Mouse (Mus musculus) spleen, postnatal 14 days (tissue): ENCODE measurements around the gene Vsig2.

Experiments used
- DNase-seq, 2 experiments: peaks; one replicate each; pipeline ENCODE4 v3.0.0; 2021 to 2022; ENCODE audit warnings: low spot score in 2 of 2

Gene Vsig2

DNA sequence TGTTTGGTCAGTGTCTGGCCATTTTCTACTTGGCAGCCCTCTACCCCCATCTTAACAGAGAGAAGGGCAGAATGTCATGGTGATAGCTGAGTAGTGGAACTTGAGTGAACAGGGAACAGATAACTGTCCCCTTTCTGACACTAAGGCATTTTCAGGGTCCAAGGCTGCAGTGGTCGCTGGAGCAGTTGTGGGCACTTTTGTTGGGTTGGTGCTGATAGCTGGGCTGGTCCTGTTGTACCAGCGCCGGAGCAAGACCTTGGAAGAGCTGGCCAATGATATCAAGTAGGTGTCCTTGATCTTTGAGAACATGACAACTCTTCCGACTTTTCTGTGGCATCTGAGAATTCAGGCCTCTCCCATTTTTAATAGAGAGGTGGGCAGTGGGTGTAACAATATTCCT lies 2.2 kb upstream of the Vsig2 start:
- no peak for DNase-seq

DNA sequence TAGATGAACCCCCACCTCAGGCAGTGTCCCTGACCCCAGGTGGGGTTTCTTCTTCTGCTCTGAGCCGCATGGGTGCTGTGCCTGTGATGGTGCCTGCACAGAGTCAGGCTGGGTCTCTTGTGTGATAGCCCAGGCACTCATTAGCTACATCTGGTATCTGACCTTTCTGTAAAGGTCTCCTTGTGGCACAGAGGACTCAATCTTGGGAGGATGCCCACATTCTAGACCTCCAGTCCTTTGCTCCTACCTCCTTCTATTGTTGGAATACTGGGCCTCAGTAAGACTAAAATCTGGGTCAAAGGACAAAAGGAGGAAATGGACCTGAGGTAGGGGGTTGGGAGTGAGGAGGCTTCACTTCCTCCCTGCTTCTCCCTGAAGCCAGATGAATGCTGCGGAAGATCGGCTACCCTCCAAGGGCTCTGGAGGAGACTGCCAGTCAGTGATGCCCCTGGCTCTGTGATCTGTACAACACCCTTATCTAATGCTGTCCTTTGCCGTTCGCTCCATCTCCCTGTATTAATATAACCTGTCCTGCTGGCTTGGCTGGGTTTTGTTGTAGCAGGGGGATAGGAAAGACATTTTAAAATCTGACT lies 1.3 kb upstream of the Vsig2 start:
- no peak for DNase-seq

DNA sequence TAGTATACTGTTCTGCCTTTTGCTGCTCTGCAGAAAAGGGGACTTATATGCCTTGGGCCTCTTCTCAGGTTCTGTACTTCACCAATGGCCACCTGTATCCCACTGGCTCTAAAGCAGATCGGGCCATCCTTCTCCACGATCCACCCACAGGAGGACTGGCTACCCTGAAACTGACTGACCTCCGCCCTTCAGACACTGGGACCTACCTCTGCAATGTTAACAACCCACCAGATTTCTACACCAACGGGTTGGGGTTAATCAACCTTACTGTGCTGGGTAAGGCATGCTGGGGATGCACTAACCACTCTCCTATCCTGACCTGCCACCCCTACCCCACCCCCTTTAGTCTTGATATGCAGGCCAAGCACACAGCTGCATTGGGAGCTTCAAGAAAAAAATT lies 1.2 kb downstream of the Vsig2 start:
- DNase-seq: no peak

DNA sequence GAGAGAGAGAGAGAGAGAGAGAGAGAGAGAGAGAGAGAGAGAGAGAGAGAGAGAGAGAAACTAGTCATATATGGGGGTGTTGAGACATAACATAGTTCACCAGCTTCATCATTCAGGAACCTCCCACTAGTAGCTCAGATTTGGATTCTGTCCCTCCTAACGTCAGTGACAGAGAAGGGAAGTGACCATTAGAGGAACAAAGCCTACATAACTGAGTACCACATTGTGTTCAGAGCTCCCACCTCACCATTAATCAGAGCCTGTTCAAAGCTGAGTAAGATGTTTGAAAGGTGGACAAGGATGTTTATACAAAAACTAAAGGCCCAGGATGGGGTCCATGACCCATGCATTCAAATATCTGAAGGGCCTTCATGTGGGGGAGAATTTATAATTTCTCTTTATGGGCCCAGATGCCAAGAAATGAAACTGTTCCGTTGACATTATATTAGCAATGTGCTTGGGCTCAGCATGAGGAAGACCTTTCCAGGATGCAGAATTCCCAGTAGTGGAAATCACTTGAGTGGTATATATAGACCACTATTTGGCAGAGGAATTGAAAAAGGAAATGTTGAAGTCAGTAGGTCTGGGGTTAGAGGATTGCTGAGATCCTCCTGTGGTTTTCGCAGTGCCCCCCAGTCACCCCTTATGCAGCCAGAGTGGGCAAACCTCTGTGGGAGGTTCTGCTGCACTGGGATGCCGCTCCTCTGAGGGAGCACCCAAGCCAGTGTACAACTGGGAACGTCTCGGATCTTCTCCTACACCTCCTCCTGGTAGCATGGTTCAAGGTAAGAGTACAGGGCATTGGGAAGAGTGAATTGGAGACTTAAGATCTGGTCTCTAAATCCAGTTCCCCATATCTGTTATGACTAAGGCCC lies 1.9 kb downstream of the Vsig2 start:
- DNase-seq: no peak

DNA sequence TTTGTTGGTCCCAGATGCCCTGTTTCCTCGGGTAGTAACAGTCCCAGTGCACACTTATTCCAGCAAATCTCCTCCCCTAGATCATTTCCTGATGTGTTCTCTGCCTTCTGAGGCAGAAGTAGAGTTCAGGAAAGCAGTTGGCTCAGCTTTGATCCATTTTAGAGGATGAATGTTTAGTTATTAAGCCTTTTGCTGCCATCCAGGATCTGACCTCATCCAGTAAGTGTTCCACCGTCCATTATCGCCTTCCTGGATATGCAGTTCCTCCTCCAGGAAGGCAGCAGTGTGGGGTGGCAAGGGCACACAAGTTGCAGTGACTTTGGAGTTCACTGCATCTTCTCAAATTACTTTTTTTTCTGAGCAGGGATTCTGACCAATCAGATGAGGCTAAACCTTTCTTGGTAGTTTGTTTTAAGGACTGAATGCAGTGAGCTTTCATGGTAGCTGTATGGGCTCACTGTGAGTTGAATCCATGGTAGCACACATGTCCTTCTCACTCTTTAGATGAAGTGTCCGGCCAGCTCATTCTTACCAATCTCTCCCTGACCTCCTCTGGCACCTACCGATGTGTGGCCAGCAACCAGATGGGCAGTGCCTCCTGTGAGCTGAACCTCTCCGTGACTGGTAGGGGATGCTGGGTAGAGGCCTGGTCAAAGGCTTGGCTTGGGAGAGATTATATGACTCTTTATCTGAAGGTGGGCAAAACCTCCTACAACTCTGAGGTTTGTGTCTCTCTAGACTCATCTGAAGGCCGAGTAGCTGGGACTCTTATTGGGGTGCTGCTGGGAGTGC lies 3.0 kb downstream of the Vsig2 start:
- no peak for DNase-seq

DNA sequence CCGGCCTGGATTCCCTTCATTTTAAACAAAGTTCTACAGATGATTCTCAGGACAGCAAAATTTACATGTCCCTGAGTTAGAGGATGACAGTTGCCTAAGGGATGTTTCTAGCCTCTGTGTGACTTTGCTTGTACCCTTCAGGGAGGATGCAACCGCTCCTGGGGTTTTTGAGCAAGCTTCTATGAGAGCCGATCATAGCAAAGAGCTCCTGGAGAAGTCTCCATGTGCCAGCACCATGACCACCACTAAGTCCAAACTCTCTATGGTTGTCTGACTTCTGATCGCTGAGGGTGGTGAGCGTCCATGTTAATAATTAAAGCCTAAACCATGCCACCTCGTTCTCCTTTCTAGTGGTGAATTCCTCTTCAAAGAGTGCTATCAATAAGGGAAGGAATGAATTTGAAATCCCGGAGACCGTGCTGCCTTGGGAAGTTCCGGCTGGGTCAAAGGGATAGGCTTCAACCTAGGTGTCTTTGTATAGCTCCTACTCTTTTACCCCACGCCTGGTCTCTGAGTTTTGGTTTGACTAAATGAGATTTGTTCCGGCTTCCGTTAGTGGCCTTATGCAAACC lies 4.9 kb downstream of the Vsig2 start:
- DNase-seq: no peak

DNA sequence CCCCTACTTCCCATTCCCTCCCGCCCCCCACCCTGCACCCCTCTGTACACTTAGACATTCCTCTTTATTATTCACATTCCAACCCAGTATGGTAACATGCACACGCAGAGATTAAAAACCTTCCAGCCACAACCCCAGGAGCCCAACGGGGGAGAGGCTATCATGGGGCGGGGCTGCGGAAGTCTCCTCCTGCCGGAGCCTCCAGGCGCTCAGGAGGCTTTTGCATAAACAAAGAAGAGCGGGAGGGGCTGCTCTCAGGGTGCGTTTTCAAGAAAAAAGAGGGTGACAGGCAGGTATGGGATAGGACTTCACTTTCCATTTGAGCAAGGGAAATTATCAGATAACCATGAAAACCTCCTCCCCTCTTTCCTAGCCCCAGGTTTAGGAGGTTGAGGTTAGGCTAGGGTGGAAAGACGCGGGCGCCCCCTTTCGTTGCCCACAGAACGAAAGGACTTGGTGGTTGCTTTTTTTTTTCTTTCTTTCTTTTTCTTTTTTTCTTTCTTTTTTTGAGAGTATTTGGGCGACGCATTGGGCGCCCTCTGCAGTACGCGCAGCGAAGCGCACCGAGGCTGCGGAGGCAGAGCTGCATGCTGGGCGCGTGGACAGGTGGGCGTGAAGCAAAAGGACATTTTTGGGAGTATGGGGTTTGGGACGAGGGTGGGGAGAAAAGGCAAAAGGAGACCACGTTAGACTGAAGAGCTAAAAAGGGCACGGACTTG lies 5.6 kb downstream of the Vsig2 start:
- DNase-seq: peak; percentile 19 to 39

DNA sequence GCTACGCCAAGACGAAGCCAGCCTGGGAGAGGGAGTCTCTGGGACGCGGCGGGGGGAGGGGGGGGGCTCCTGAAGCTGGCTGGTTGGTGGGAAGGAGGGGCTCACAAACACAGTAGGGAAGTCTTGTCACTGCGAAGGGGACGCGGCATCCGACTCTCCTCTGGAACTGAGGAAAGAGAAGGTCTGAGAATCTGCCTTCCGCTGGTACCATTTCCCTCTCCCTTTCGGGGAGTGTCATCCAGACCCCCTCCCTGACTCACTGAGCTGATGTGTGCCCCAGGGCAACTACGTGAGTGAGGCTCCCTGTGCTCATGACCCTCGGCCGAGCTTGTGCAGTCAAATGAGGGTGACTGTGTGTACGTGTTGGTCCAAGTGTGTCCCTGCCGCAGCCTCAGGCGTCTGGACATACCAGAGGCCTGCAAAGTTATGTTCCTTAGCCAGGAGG lies 6.1 kb downstream of the Vsig2 start:
- no peak for DNase-seq

DNA sequence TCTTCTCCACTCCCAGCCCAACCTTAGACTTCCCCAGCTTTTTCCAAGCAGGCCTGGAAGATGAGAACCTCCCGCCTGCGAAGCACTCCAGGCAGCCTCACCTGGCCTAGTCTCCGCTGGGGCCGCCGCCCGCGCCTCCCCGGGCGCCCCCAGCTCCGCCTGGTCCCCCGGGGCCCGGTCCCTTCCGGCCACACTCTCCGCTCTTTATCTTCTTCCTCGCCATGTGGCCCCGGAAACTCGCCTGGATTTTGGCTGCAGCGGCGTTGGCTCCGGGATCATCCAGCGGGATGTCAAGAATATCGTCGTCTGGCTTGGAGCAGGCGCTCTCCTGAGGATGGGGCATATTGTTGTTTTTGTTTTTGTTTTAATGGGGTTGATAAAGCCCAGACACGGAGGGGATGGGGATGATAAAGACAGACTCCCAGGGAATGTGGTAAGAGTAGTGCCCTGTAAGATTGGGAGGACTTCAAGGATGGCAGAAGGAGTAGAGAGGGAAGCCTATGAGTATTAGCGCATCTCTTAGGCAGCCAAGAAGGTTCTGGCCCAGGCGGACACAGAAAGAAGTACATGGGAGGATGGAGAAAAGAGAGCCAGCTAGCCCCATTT lies 6.9 kb downstream of the Vsig2 start:
- no peak for DNase-seq

DNA sequence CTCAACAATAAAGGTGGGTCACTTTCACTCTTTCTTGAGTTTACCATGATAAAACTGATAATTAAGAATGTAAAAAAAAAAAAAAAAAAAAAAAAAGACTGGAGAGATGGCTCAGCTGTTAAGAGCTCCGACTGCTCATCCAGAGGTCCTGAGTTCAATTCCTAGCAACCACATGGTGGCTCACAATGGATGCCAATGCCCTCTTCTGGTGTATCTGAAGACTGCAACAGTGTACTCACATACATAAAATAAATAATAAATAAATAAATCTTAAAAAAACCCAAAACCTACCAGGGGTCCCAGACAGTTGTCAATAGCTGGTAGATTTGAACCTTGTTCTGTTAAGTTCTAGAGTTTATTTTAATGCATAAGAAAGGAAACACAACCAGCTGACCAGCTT lies 7.8 kb downstream of the Vsig2 start:
- no peak for DNase-seq

DNA sequence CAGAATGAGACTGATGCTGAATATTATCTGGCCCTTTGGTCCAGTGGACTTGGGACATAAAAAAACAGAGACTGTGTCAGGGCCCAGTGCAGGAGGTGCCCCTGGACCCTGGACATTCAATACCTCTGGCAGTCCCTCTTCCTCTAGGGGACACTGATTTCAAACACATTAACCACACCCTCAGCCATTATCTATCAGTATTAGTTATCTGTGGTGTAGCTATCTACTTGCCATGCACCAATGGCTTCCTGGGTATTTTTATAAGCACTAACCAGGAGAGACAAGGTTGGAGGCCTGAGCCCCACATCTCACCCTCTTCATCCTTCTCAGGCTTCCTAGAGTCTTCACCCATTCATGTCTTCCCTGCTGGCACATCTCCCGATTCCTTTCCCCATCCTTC lies 11.4 kb downstream of the Vsig2 start:
- DNase-seq: no peak

DNA sequence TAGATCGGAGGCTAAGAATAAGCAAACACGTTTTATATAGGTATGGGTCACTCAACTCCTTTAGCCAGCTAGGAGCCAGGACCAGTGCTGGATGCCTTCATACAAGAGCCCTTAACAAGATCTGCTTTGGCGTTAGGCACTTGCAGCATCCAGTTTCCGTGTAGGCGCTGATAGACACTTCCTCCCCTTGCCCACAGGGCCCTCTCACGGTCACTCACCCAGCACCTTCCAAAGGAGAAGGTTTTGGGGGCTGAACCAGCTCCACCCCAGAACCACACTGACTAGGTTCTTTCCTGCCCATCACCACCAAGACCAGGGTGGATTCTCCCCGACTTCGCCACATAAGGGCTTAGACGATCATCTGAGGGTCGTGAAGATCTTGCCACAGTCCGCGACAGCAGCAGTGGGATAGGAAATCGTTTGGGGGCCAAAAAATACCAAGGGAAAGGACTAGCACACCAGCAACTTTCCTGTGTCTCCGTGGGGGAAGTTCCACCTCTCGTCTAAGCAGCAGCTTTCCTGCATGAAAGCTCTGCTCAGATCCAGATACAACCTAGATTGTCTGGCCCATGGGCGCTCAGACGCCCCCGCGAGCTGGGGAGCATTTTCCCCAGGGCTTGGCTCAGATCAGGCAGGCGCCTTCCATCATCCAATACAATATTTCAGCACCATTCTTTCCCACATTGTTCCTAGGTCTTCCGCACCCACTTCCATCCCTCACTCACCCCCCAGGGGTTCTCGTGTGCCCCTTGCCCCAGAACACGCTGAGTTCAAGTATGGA lies 12.9 kb downstream of the Vsig2 start:
- DNase-seq: no peak

DNA sequence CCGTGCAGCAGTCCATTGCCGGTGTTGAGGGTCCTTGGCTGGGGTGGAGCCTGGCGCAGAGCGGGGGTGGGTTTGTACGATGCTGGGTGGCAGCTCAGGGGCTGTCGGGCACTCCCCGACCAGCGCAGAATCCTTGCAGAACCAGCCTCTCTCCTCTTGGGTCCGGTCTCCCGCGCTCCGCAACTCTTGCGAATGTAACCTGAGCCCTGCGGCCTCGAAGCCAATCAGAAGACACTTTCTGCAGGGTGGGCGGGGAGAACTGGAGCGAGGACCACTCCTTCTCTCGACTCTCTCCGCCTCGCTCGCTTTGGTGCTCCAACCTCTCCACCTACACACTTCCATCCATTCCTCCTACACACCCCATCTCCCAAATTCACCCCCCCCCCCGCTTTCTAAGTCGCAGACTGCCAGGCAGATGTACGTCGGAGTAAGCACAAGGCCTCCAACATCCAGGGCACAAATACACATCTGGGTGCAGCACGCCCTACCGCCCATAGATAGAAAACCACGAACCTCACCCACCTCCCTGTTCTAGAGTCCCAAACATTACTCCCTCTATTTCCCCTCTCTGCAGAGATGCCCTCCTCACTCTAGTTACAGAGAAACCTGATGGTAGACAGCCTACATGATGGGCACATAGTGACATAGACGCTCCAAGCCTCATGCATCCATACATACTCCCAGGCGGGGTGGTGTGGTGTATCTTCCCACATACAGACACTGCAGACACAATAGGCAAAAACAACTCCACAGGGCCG lies 13.7 kb downstream of the Vsig2 start, which contains the start of gene Nrgn:
TSS of gene Nrgn (minus strand) at position 369 of the 758 bp plus-strand sequence.
- peak; percentile 48 to 50 for DNase-seq

DNA sequence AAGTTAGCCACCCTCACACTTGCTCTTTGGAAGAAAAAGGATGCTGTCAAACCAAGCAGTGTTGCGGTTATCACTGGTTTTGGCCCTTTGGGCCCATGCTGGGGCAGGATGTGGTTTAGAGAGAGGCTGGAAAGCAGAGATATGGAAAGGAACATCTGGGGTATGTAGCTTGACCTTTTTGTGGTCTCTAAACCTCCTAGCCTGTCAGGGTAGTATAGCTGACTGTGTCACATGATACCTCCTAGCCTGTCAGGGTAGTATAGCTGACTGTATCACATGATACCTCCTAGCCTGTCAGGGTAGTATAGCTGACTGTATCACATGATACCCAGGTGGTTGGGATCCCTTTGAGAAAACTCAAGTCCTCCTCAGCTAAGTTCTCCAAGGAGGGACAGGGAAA lies 15.2 kb downstream of the Vsig2 start:
- no peak for DNase-seq

DNA sequence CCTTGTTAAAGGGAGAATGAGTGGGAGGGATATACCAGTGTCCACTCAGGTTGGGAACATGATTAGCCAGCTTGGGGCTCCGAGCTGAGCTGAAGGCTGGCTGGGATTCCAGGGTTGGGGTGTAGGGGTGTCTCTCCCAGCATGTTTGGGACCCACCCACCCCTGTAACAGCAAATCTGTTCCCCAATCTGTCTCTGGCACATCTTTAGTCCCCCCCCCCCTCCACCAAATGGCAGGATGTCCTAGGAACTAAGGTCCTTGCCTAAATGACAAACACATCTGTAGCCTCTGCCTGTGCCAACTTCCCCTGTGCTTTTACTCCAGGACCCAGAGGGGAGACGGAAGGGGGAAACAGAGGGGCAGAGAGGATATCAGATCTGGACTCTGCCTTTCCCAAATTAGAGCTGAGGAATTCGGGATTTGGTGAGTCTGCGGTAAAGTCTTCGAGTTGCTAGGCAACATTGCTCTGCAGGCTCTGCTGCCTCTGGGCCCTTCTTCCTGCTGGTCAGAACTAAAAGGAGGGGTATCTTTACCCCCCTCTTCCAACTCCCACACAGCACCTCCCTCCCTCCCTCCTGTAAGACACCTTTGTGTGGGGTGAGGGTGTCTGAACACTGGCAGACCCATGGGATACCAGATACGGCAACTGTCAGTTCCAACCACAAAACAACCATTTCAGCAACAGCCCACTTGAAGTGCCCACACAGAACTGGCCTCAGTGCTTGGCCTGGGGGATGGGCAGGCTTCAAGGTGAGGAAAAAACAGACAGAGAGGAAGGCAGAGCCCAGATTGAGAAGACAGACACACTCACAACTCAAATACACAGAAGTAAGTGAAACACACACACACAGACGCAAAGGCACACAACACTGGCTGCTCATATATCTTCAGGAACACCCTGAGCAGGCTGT lies 16.0 kb downstream of the Vsig2 start, which contains the start of gene Siae:
TSS of gene Siae (plus strand) at position 861 of the 911 bp plus-strand sequence.
- DNase-seq: no peak

DNA sequence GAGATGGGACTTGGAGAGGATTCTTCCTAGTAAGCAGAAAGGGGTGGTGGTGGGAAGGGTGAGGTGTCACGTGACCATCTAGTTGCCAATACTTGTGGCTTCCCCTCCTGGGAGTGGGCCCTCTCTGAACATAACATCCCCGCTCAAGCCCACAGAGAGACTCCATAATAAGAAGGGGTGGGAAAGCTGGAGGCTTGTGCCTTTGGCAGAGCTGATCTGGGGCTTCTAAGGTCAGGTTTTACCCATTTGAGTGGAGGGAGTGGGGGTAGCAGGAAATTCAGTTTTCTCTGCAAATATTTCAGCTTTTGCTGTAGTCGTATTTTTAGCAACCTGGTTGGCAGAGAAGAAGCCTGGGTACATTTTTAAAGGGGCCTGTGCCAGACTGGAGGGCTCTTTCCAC lies 17.3 kb downstream of the Vsig2 start:
- DNase-seq: no peak

DNA sequence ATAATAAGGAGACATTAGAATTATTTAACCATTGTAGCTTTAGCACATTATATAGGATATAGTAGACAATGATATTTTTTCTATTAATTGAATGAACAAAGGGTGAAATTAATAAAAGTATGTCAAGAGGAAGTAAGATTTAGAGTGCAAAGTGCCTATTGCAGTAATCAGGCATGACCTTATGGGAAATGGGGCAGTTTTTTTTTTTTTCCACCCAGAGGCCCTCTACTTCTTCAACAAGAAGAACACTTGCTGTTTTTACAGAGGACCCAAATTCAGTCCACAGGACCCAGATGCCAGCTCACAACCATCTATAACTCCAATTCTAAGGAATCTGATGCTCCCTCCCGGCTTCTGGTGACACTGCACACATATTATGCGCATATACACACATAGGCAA lies 21.6 kb downstream of the Vsig2 start:
- no peak for DNase-seq

DNA sequence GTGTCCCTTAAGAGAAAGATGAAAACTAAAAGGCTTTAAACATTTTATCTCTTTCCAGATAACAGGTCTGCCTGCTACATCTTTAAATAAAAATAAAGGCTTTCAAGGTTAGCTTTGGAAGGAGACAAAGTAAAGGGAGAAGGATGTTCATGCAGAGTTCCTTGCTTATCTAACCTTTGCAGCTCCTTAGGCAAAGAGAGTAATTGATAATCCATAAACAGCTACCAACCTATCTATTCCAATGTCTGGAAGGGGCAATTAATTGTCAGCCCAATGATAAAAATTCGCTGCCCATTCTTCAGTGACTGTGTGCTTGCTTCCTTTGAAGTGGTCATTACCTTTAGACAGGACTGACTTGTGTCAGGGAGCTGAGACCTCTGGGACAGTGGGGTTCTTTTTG lies 24.8 kb downstream of the Vsig2 start:
- no peak for DNase-seq
